Mouse (Mus musculus) stomach, postnatal 0 days (tissue): ENCODE data around the gene Satb1. TPM values are rescaled to one million over a fixed set of nuclear protein-coding genes. Genes with fewer than 3 reads are reported as not detected.

ENCODE experiments used
- ATAC-seq: fragments of 200-750 bp; cut with Nextera tagmentation; 2 replicates; pipeline ENCODE4 v1.8.0; 2017; ENCODE audit not compliant: low FRiP score, low TSS enrichment
- DNase-seq: peaks from one replicate; pipeline ENCODE4 v3.0.0-alpha.2; 2016; ENCODE audit warnings: low spot score
- H3K27ac ChIP-seq: fragments of 300-500 bp; sonication (generic); replicated peaks from 2 replicates; pipeline ENCODE4 v1.5.1; 2014; ENCODE audit warnings: mild to moderate bottlenecking, control low read depth
- H3K27me3 ChIP-seq: fragments of 300-500 bp; sonication (generic); 2 replicates; pipeline ENCODE4 v1.6.1; 2014; ENCODE audit warnings: low read length; ENCODE audit not compliant: control insufficient read depth, insufficient read depth
- H3K36me3 ChIP-seq: fragments of 300-500 bp; sonication (generic); 2 replicates; pipeline ENCODE4 v1.6.1; 2014; ENCODE audit warnings: low read length, mixed read lengths; ENCODE audit not compliant: control insufficient read depth, insufficient read depth
- H3K4me1 ChIP-seq: fragments of 300-500 bp; sonication (generic); replicated peaks from 2 replicates; pipeline ENCODE4 v1.6.1; 2014; ENCODE audit warnings: antibody characterized with exemption; ENCODE audit not compliant: control insufficient read depth, insufficient read depth
- H3K4me2 ChIP-seq: fragments of 300-500 bp; sonication (generic); replicated peaks from 2 replicates; pipeline ENCODE4 v1.6.1; 2014; ENCODE audit warnings: low read depth, mild to moderate bottlenecking, control low read depth, moderate library complexity
- H3K4me3 ChIP-seq: fragments of 300-500 bp; sonication (generic); 2 replicates; pipeline ENCODE4 v1.5.1; 2014; ENCODE audit warnings: low read depth, low read length, control low read depth
- H3K9ac ChIP-seq: fragments of 300-500 bp; sonication (generic); 2 replicates; pipeline ENCODE4 v1.6.1; 2014; ENCODE audit warnings: mild to moderate bottlenecking, low read length, control low read depth, mixed read lengths
- H3K9me3 ChIP-seq: fragments of 300-500 bp; sonication (generic); 2 replicates; pipeline ENCODE4 v1.6.1; 2016; ENCODE audit warnings: low read length; ENCODE audit not compliant: control insufficient read depth
- CTCF ChIP-seq: IDR thresholded peaks from 2 replicates; pipeline ENCODE4 v1.5.1; 2016; ENCODE audit warnings: antibody characterized with exemption, low read depth, mild to moderate bottlenecking, moderate library complexity
- EP300 ChIP-seq: optimal IDR thresholded peaks from 2 replicates; pipeline ENCODE3; 2016; ENCODE audit warnings: antibody characterized with exemption
- WGBS: fragments of 180-500 bp; shearing (Covaris S2); extraction: QIAGEN DNeasy Blood & Tissue Kit; methylation state at CpG from one replicate; pipeline ENCODE4 v1.1.7; 2014; 5-methylcytosine and 5-hydroxymethylcytosine counted together
- polyA plus RNA-seq: library from polyadenylated mRNA; unstranded; fragments of >200 nt; fragmentation: Nextera tagmentation; extraction: Ambion mirVana; gene quantifications from 2 replicates; pipeline ENCODE4 v1.2.1, GENCODE M21; 2015

Gene Satb1
- polyA plus RNA-seq, 1 experiment from 2014 or later: 2.9 TPM

DNA sequence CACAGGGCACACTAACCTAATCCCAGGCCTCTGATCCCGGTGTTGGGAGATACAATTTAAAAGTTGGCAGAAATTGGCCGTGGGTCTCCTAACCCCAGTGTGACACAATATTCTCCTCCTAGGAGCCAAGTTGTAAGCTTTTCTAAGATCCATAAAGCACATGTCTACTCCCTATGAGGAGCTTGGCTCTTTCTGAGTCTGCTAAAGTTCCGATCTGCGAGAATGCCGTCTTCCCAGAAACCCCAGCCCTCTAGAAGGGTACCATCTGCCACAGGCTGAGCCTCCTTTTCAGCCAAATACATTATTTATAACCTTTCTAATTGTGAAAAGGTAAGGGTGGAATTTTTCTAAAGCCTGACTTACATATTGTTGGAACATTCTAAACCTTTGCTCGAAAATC, 43.3 kb downstream of the Satb1 start:
- TF ChIP-seq EP300 (no peak), CTCF (no peak)
- no peak for DNase-seq
- Histone ChIP-seq H3K27me3 (no peaks in the 10 kb centered on the region), H3K36me3 (no peaks in the 10 kb centered on the region), H3K9me3 (no peaks in the 10 kb centered on the region), H3K4me3 (no peak overlapping the region), H3K9ac (no peak overlapping the region), H3K4me2 (no peak overlapping the region), H3K27ac (no peak overlapping the region), H3K4me1 (no peaks in the 10 kb centered on the region)
- WGBS: 73% methylated on average over 6 of the region's 6 CpGs
- no peak for ATAC-seq

DNA sequence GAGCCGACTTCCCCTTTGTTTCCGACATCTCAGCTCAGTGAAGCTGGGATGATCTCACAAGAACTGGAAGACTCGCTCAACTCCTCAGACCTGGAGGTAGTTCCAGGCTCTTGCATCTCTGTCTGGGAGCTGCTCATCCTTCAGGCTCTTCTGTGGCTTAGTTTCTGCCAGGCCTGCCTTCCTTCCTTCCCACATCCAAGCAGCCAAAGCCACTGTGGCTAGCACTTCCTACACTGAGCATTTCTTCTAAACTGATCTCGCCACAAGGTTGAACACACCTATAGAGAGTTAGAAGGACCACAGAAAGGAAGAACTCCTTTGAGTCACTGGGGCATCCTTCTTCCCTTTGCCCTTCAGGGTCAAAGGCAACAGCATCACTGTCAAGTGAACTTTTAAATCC, 44.0 kb downstream of the Satb1 start:
- H3K4me3 ChIP-seq: no peak overlapping the region
- H3K4me1 ChIP-seq: no peaks in the 10 kb centered on the region
- H3K9me3 ChIP-seq: no peaks in the 10 kb centered on the region
- no peak overlapping the region for H3K9ac ChIP-seq
- H3K27ac ChIP-seq: no peak overlapping the region
- no peak for TF ChIP-seq CTCF
- TF ChIP-seq EP300: no peak
- 99% methylated on average over 4 of the region's 4 CpGs for WGBS
- H3K27me3 ChIP-seq: no peaks in the 10 kb centered on the region
- DNase-seq (no peak), ATAC-seq (no peak)
- H3K36me3 ChIP-seq: no peaks in the 10 kb centered on the region
- no peak overlapping the region for H3K4me2 ChIP-seq

DNA sequence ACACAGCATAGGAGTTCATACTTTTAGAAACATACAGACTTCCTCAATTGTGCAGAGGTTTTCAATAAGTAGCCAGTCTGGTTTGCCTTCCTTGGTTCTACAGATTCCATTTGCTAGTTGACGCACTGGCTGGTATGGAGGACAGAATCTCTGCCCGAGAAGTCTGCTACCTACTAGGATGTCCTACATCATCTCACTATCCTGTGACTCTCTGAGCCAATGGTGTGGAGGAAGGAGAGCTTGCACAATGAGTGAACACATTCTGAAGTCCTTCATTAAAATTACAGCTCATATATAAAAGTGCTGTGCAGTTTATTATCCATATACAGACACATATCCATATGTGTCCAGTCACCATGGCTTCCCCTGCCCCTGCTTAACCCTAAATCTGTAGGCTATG, 45.1 kb downstream of the Satb1 start:
- Histone ChIP-seq H3K36me3 (no peaks in the 10 kb centered on the region), H3K9ac (no peak overlapping the region), H3K4me2 (no peak overlapping the region), H3K27me3 (no peaks in the 10 kb centered on the region), H3K4me3 (no peak overlapping the region), H3K9me3 (no peaks in the 10 kb centered on the region), H3K4me1 (no peaks in the 10 kb centered on the region), H3K27ac (no peak overlapping the region)
- no peak for DNase-seq
- no peak for ATAC-seq
- TF ChIP-seq CTCF (no peak), EP300 (no peak)
- 90% methylated on average over 2 of the region's 2 CpGs for WGBS

DNA sequence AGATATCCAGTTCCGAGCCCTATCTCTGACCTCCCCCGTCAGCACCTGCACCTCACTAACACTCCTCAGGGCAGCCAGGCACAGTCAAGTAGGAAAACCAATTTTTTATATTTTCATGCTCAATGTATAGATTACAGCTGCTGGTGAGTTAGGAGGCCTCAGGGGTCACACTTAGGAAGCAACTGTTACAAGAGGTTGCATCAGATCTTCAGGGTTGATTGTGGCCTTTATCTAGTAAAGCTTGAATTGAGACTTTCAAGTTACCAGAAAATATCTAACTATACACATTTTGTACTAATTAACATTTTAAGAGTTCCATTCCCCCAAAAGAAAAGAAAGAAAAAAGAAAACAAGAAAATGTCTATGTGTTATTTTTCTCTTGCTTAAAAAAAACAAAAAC, 47.0 kb downstream of the Satb1 start:
- H3K9ac ChIP-seq: no peak overlapping the region
- WGBS: 77% methylated on average over 2 of the region's 2 CpGs

DNA sequence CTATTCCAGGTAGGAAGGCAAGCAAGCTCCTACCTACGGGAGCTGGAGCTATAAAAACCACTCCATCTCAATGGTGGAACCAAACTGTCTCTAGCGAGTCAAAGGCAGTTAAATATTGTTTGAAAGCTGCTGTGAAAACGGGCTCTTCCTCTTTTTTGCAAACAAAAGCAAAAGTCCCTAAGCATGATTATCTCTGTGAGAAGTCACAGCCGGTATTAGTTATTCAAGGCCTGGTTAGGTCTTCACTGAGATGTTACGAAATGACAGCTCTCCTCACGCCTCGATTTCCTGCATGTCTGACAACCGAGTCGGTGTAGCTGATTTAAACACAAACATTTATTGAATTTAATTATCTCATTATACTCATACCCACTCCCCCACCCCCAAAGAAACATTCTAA, 48.2 kb downstream of the Satb1 start:
- Histone ChIP-seq H3K36me3 (no peaks in the 10 kb centered on the region), H3K4me2 (no peak overlapping the region), H3K9ac (no peak overlapping the region), H3K9me3 (no peaks in the 10 kb centered on the region), H3K4me1 (no peaks in the 10 kb centered on the region), H3K27me3 (no peaks in the 10 kb centered on the region), H3K27ac (no peak overlapping the region), H3K4me3 (no peak overlapping the region)
- 80% methylated on average over 9 of the region's 9 CpGs for WGBS
- TF ChIP-seq EP300 (no peak), CTCF (no peak)
- DNase-seq (no peak), ATAC-seq (no peak)

More for the DNA sequence above, 47.0 kb downstream of the Satb1 start:
- TF ChIP-seq EP300 (no peak), CTCF (no peak)
- no peak for ATAC-seq
- Histone ChIP-seq H3K9me3 (no peaks in the 10 kb centered on the region), H3K36me3 (no peaks in the 10 kb centered on the region), H3K4me2 (no peak overlapping the region), H3K4me1 (no peaks in the 10 kb centered on the region), H3K27ac (no peak overlapping the region), H3K4me3 (no peak overlapping the region), H3K27me3 (no peaks in the 10 kb centered on the region)
- no peak for DNase-seq

DNA sequence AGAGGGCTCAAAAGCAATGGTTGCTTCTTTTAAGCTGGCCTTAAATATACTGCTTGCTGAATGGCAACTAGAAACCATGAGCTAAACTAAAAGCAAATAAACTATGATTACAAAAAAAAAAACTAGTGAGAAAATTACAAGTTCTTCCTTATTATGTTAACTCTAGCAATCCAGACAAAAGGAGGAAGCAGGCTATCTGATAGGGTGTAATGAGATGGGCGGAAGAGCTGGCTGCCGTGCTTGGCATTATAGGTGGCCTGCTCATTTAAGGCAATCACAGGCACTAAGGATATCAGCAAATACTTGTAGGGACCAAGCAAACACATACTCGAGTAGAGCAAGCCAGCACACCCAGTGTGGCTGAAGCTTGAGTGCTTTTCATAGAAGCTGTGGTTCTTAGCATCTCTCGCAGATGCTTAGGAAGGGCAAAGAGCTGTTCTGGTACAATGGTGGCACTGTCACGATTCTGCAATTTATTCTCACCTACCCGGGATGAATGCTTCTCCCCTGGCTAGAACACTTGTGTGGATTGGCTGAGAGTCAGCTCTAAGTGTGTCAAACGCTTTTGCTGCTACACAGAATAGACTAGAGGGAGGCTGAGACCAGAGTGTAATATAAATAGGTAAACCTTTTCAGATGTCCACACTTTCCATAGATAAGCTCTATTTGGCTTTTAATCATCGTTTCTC, 49.4 kb downstream of the Satb1 start:
- 86% methylated on average over 8 of the region's 8 CpGs for WGBS
- Histone ChIP-seq H3K36me3 (no peaks in the 10 kb centered on the region), H3K9me3 (no peaks in the 10 kb centered on the region), H3K4me2 (no peak overlapping the region), H3K27me3 (no peaks in the 10 kb centered on the region), H3K4me3 (no peak overlapping the region), H3K27ac (no peak overlapping the region), H3K9ac (no peak overlapping the region), H3K4me1 (no peaks in the 10 kb centered on the region)
- no peak for DNase-seq
- ATAC-seq: no peak
- TF ChIP-seq EP300: no peak
- no peak for TF ChIP-seq CTCF
